Mouse (Mus musculus): Measurements from ENCODE around the gene Abat. TPM values are rescaled to one million over a fixed set of nuclear protein-coding genes. Genes with fewer than 3 reads are reported as not detected.
"Not testable (repeated sequence)": the region's sequence is repeated elsewhere in the genome, so short reads cannot be mapped to it uniquely, and the experiment has no call there.

Abat gene
- total RNA-seq, 1 experiment: 4.3 TPM

DNA sequence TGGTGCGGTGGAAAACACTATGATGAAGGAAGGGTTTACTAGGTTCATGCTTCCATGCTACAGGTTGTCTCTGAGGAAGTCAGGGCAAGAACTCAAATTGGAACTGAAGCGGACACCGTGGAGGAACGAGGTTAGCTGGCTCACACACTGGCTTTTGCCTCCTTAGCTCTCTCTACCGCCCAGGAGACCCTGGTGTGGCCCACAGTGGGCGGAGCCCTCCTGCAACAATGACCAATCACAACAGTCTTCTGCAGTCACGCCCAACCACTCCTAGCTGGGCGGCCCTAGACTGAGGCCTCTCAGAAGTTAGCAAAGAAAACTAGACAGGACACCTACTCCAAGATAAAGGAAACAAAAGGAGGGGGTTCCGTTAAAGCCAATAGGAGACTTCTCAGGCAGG is 36.3 kb downstream of the Abat start:
- Histone ChIP-seq H3K36me3 (ENCODE audit: control insufficient read depth, insufficient read depth, low read length, poor library complexity, severe bottlenecking) (peaks cover 28% of the 10 kb centered on the region), H3K27ac (ENCODE audit: insufficient read depth, low read depth, low read length, poor library complexity, severe bottlenecking) (no peak overlapping the region), H3K4me3 (ENCODE audit: insufficient read depth in 1 of 2, low read depth in 1 of 2, low read length in 2 of 2, poor library complexity in 1 of 2, severe bottlenecking in 1 of 2) (no peak overlapping the region), H3K9me3 (ENCODE audit: control insufficient read depth, insufficient read depth, low read depth, low read length) (peaks cover 17% of the 10 kb centered on the region), H3K4me1 (ENCODE audit: control insufficient read depth in 2 of 2, insufficient read depth in 2 of 2, low read length in 2 of 2, poor library complexity in 1 of 2) (0 out of 4 replicates have a peak, but pooled peaks cover 0 to 2% of the 10 kb centered on the region in 2 experiments), H3K9ac (ENCODE audit: insufficient read depth, low read depth, low read length, poor library complexity, severe bottlenecking) (no peak overlapping the region)
- in situ Hi-C loops (cut with MboI; ENCODE audit: low sequenced_read_pairs in 2 of 2, unreplicated experiment in 2 of 2): no loop called here
- TF ChIP-seq ZC3H11A (IDR thresholded peaks at IDR 0.05; ENCODE audit: borderline replicate concordance, low read depth, low read length) (no peak), ZNF384 (IDR thresholded peaks at IDR 0.05; ENCODE audit: low read depth, low read length) (no peak), CHD2 (IDR thresholded peaks at IDR 0.05; ENCODE audit: low read depth, low read length) (no peak), MAFK (IDR thresholded peaks at IDR 0.05; ENCODE audit: insufficient read depth, low read depth, low read length) (no peak), HCFC1 (IDR thresholded peaks at IDR 0.05; ENCODE audit: borderline replicate concordance, insufficient read depth, low read length) (no peak)
- no peak for DNase-seq (ENCODE audit: low read depth, low spot score)

- H3K9me3 ChIP-seq (ENCODE audit: control insufficient read depth, insufficient read depth, low read depth, low read length): peaks cover 18% of the 10 kb centered on the region
- DNase-seq (ENCODE audit: low read depth, low spot score): no peak
- peaks cover 24% of the 10 kb centered on the region for H3K36me3 ChIP-seq (ENCODE audit: control insufficient read depth, insufficient read depth, low read length, poor library complexity, severe bottlenecking)
- in situ Hi-C loops (cut with MboI; ENCODE audit: low sequenced_read_pairs in 2 of 2, unreplicated experiment in 2 of 2): no loop called here
- H3K27ac ChIP-seq (ENCODE audit: insufficient read depth, low read depth, low read length, poor library complexity, severe bottlenecking): peak overlapping the region; percentile 98
- H3K9ac ChIP-seq (ENCODE audit: insufficient read depth, low read depth, low read length, poor library complexity, severe bottlenecking): no peak overlapping the region; the same call in 1 of the 2 replicates
- H3K4me3 ChIP-seq (ENCODE audit: insufficient read depth in 1 of 2, low read depth in 1 of 2, low read length in 2 of 2, poor library complexity in 1 of 2, severe bottlenecking in 1 of 2): no peak overlapping the region
- TF ChIP-seq MAFK (IDR thresholded peaks at IDR 0.05; ENCODE audit: insufficient read depth, low read depth, low read length) (no peak), HCFC1 (IDR thresholded peaks at IDR 0.05; ENCODE audit: borderline replicate concordance, insufficient read depth, low read length) (no peak), ZNF384 (IDR thresholded peaks at IDR 0.05; ENCODE audit: low read depth, low read length) (no peak), ZC3H11A (IDR thresholded peaks at IDR 0.05; ENCODE audit: borderline replicate concordance, low read depth, low read length) (no peak), CHD2 (IDR thresholded peaks at IDR 0.05; ENCODE audit: low read depth, low read length) (no peak)
- 0 out of 4 replicates have a peak, but pooled peaks cover 0 to 1% of the 10 kb centered on the region in 2 experiments for H3K4me1 ChIP-seq (ENCODE audit: control insufficient read depth in 2 of 2, insufficient read depth in 2 of 2, low read length in 2 of 2, poor library complexity in 1 of 2)
These were observed 41.1 kb downstream of the Abat start for GRCm38 (mm10) chr16:8554351-8554750.

GRCm38 (mm10) chr16:8554751-8555150 is 41.5 kb downstream of the Abat start:
- DNase-seq (ENCODE audit: low read depth, low spot score): not testable (repeated sequence)

DNA sequence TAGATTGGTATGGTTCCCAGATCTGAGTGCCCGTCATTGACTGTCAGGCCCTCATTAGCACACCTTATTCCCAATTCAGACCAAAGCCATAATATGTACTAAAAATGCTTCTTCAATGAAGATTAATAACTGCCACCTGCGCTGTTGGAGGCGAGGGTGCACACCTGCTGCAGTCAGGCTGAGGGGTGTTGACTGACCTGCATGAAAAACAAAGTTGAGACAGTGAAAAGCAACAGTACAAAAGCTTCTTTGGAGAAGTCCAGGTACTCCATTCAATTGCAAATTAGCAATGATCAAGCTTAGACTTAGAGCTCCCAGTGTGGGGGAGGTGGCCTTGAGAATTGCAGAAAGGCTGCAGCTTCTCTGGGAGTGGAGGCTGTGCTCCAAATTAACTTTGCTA is 42.1 kb downstream of the Abat start:
- Histone ChIP-seq H3K36me3 (ENCODE audit: control insufficient read depth, insufficient read depth, low read length, poor library complexity, severe bottlenecking) (peaks cover 27% of the 10 kb centered on the region), H3K9me3 (ENCODE audit: control insufficient read depth, insufficient read depth, low read depth, low read length) (peaks cover 13% of the 10 kb centered on the region), H3K27ac (ENCODE audit: insufficient read depth, low read depth, low read length, poor library complexity, severe bottlenecking) (peak overlapping the region; percentile 98; the same call in 1 of the 2 replicates)
- H3K4me1 ChIP-seq (ENCODE audit: control insufficient read depth in 2 of 2, insufficient read depth in 2 of 2, low read length in 2 of 2, poor library complexity in 1 of 2); in situ Hi-C loops (cut with MboI; ENCODE audit: low sequenced_read_pairs in 2 of 2, unreplicated experiment in 2 of 2); H3K9ac ChIP-seq (ENCODE audit: insufficient read depth, low read depth, low read length, poor library complexity, severe bottlenecking); H3K4me3 ChIP-seq (ENCODE audit: insufficient read depth in 1 of 2, low read depth in 1 of 2, low read length in 2 of 2, poor library complexity in 1 of 2, severe bottlenecking in 1 of 2); DNase-seq (ENCODE audit: low read depth, low spot score): not testable (repeated sequence)

More at GRCm38 (mm10) chr16:8554751-8555150, 41.5 kb downstream of the Abat start:
- H3K4me3 ChIP-seq (ENCODE audit: insufficient read depth in 1 of 2, low read depth in 1 of 2, low read length in 2 of 2, poor library complexity in 1 of 2, severe bottlenecking in 1 of 2); H3K9ac ChIP-seq (ENCODE audit: insufficient read depth, low read depth, low read length, poor library complexity, severe bottlenecking); H3K4me1 ChIP-seq (ENCODE audit: control insufficient read depth in 2 of 2, insufficient read depth in 2 of 2, low read length in 2 of 2, poor library complexity in 1 of 2); in situ Hi-C loops (cut with MboI; ENCODE audit: low sequenced_read_pairs in 2 of 2, unreplicated experiment in 2 of 2): not testable (repeated sequence)
- H3K27ac ChIP-seq (ENCODE audit: insufficient read depth, low read depth, low read length, poor library complexity, severe bottlenecking): peak overlapping the region; percentile 98
- peaks cover 14% of the 10 kb centered on the region for H3K9me3 ChIP-seq (ENCODE audit: control insufficient read depth, insufficient read depth, low read depth, low read length)
- H3K36me3 ChIP-seq (ENCODE audit: control insufficient read depth, insufficient read depth, low read length, poor library complexity, severe bottlenecking): peaks cover 24% of the 10 kb centered on the region

- Histone ChIP-seq H3K4me3 (ENCODE audit: insufficient read depth in 1 of 2, low read depth in 1 of 2, low read length in 2 of 2, poor library complexity in 1 of 2, severe bottlenecking in 1 of 2) (peak overlapping the region in 1 of 2 experiments; percentile 63; a peak in 2 of 4 replicates), H3K9ac (ENCODE audit: insufficient read depth, low read depth, low read length, poor library complexity, severe bottlenecking) (peak overlapping the region; percentile 84; the same call in 1 of the 2 replicates), H3K27ac (ENCODE audit: insufficient read depth, low read depth, low read length, poor library complexity, severe bottlenecking) (peak overlapping the region; percentile 78), H3K36me3 (ENCODE audit: control insufficient read depth, insufficient read depth, low read length, poor library complexity, severe bottlenecking) (peaks cover 3% of the 10 kb centered on the region), H3K9me3 (ENCODE audit: control insufficient read depth, insufficient read depth, low read depth, low read length) (peaks cover 2% of the 10 kb centered on the region; the same call in 1 of the 2 replicates), H3K4me1 (ENCODE audit: control insufficient read depth in 2 of 2, insufficient read depth in 2 of 2, low read length in 2 of 2, poor library complexity in 1 of 2) (peaks cover 5 to 6% of the 10 kb centered on the region in 2 experiments; a peak in 3 of 4 replicates)
- DNase-seq (ENCODE audit: low read depth, low spot score): no peak
- TF ChIP-seq ZC3H11A (IDR thresholded peaks at IDR 0.05; ENCODE audit: borderline replicate concordance, low read depth, low read length) (no peak), MAFK (IDR thresholded peaks at IDR 0.05; ENCODE audit: insufficient read depth, low read depth, low read length) (no peak), ZNF384 (IDR thresholded peaks at IDR 0.05; ENCODE audit: low read depth, low read length) (no peak), HCFC1 (IDR thresholded peaks at IDR 0.05; ENCODE audit: borderline replicate concordance, insufficient read depth, low read length) (no peak), CHD2 (IDR thresholded peaks at IDR 0.05; ENCODE audit: low read depth, low read length) (no peak)
- in situ Hi-C loops (cut with MboI; ENCODE audit: low sequenced_read_pairs in 2 of 2, unreplicated experiment in 2 of 2): no loop called here
These were observed 46.9 kb downstream of the Abat start for GRCm38 (mm10) chr16:8560079-8560478.

- Histone ChIP-seq H3K4me3 (ENCODE audit: insufficient read depth in 1 of 2, low read depth in 1 of 2, low read length in 2 of 2, poor library complexity in 1 of 2, severe bottlenecking in 1 of 2) (peak overlapping the region; percentile 66 to 72; a peak in 3 of 4 replicates), H3K27ac (ENCODE audit: insufficient read depth, low read depth, low read length, poor library complexity, severe bottlenecking) (peak overlapping the region; percentile 58; the same call in 1 of the 2 replicates), H3K4me1 (ENCODE audit: control insufficient read depth in 2 of 2, insufficient read depth in 2 of 2, low read length in 2 of 2, poor library complexity in 1 of 2) (peaks cover 6 to 11% of the 10 kb centered on the region in 2 experiments)
- H3K9me3 ChIP-seq (ENCODE audit: control insufficient read depth, insufficient read depth, low read depth, low read length); H3K36me3 ChIP-seq (ENCODE audit: control insufficient read depth, insufficient read depth, low read length, poor library complexity, severe bottlenecking); in situ Hi-C loops (cut with MboI; ENCODE audit: low sequenced_read_pairs in 2 of 2, unreplicated experiment in 2 of 2); H3K9ac ChIP-seq (ENCODE audit: insufficient read depth, low read depth, low read length, poor library complexity, severe bottlenecking); DNase-seq (ENCODE audit: low read depth, low spot score): not testable (repeated sequence)
These were observed 47.9 kb downstream of the Abat start for GRCm38 (mm10) chr16:8561101-8561500.
